Mouse (Mus musculus) bone marrow macrophage, adult 2 months (primary cell): ENCODE measurements around the gene Mthfr.

Source experiments
- CTCF ChIP-seq: IDR thresholded peaks from 2 replicates; pipeline ENCODE4 v1.5.1; 2012; ENCODE audit warnings: low read depth, mild to moderate bottlenecking, low read length, moderate library complexity
- POLR2A ChIP-seq: IDR thresholded peaks from 2 replicates; pipeline ENCODE4 v1.6.1; 2012; ENCODE audit warnings: mild to moderate bottlenecking, low read depth, low read length, borderline replicate concordance

- TF ChIP-seq POLR2A (no peak), CTCF (no peak)
Measured at GRCm38 (mm10) chr4:148054961-148055695, 16.3 kb downstream of the Mthfr start.
